Mouse (Mus musculus) brown adipose tissue, adult 24 weeks (tissue): Measurements from ENCODE around the gene Rps8. TPM values are rescaled to one million over a fixed set of nuclear protein-coding genes. Genes with fewer than 3 reads are reported as not detected.
A peak's percentile ranks its signal among the peaks of the same experiment; 100 is the strongest.
"Not testable (repeated sequence)": the region's sequence is repeated elsewhere in the genome, so short reads cannot be mapped to it uniquely, and the experiment has no call there.

Source experiments
- H3K27ac ChIP-seq: fragments of 200-500 bp; replicated peaks from 2 replicates; pipeline ENCODE4 v1.5.1; 2012; ENCODE audit warnings: low read depth, mild to moderate bottlenecking, low read length
- H3K4me1 ChIP-seq: fragments of 200-500 bp; 2 replicates; pipeline ENCODE4 v1.6.1; 2012; ENCODE audit warnings: low read length, mixed read lengths; ENCODE audit not compliant: control insufficient read depth, insufficient read depth, insufficient read length
- H3K4me3 ChIP-seq: fragments of 200-500 bp; 2 replicates; pipeline ENCODE4 v1.5.1; 2012; ENCODE audit warnings: low read depth, mild to moderate bottlenecking, low read length, moderate library complexity; ENCODE audit not compliant: insufficient read depth
- polyA plus RNA-seq: library from polyadenylated mRNA; stranded (reverse); fragments of >200 nt; gene quantifications from 2 replicates; pipeline ENCODE4 v1.2.4, GENCODE M21; 2012; ENCODE audit not compliant: missing spikeins, insufficient read depth, insufficient read length

Rps8 gene
- 544 and 683 TPM in 2 replicates for polyA plus RNA-seq

GRCm38 (mm10) chr4:117155792-117156355 lies at the start of gene Rps8:
Rps8 (minus strand) TSS chr4:117156243.
- peak within 1 kb of the TSS; percentile 81 for H3K27ac ChIP-seq
- H3K4me1 ChIP-seq = no peaks in the 10 kb centered on the region; the same call in 1 of the 2 replicates
- H3K4me3 ChIP-seq = peak within 1 kb of the TSS; percentile 83

DNA sequence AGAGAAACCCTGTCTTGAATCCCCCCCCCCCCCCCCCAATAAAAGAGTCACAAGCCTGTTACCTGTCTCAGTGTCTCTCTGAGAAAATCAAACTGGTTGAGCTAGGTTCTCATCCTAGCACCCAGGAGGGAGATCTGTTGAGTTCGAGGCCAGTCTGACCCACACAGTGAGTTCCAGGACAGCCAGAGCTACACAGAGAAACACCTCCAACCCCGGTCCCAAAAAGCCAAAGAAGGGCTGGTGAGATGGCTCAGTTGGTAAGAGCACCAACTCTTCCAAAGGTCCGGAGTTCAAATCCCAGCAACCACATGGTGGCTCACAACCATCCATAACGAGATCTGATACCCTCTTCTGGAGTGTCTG lies 46.9 kb upstream of the Rps8 start:
- no peak overlapping the region for H3K4me3 ChIP-seq
- H3K4me1 ChIP-seq = no peaks in the 10 kb centered on the region
- no peak overlapping the region for H3K27ac ChIP-seq

DNA sequence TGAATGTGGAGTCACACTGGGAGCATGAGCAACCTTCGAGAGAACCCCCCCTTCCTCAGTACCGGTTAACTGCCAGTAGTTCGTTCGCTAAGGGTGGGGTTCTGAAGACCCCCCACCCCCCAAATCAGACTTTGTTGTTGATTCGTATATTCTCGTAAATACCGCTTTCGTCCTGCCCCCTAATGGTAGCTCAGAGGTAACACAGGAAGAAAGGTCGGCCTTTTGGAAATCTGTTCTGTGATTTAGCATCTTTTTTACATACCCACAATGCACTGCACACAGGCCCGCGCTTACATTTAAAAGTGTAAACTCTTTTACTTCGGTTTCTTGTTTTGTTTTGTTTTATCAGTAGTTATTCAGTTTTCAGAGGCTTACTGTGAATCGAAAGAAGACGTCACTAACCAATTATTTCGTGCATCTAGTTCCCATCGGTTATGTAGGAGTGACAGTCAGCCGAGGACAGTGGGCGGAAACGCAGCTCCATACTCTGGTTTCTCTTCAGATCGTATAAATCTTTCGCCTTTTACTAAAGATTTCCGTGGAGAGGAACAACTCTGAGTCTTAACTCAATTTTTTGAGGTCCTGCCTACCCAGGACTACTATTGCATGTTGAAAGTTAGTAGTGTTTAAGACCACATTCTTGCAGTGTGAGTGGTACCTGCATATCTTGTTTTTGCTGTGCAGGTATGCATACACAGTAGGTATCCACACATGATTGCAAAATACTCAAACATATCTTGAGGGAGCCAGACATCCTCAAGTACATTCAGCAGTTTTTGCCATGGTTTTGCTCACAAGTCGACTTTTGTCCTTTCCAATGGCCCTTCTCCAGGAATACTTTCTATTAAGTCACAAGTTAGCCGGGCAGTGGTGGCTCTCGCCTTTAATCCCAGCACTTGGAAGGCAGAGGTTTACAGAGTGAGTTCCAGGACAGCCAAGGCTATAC lies 46.3 kb upstream of the Rps8 start:
- Histone ChIP-seq H3K4me3 (peak overlapping the region; percentile 52), H3K4me1 (no peaks in the 10 kb centered on the region), H3K27ac (no peak overlapping the region)

- Histone ChIP-seq H3K4me3 (no peak overlapping the region), H3K27ac (no peak overlapping the region)
These were observed 35.8 kb upstream of the Rps8 start for GRCm38 (mm10) chr4:117191804-117192203.

DNA sequence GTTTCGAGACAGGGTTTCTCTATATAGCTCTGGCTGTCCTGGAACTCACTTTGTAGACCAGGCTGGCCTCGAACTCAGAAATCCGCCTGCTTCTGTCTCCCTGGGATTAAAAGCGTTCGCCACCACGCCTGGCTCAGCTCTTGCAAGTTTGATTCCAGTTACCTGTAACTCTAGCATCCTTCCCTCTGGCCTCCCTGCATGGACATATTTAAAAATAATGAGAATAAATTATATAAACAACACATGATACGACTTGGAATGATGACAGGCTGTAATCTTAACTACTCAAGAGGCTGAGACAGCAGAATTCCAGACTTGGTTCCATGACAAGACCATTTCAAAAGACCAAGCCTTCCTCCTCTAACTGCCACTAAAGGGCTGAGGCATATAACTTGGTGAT lies 34.6 kb upstream of the Rps8 start:
- Histone ChIP-seq H3K4me3 (no peak overlapping the region), H3K27ac (no peak overlapping the region), H3K4me1 (peaks cover 2% of the 10 kb centered on the region; the same call in 1 of the 2 replicates)

More at GRCm38 (mm10) chr4:117191804-117192203, 35.8 kb upstream of the Rps8 start:
- peaks cover 2% of the 10 kb centered on the region; the same call in 1 of the 2 replicates for H3K4me1 ChIP-seq

GRCm38 (mm10) chr4:117189856-117190543 lies 34.0 kb upstream of the Rps8 start:
- Histone ChIP-seq H3K4me3 (no peak overlapping the region; the same call in 1 of the 2 replicates), H3K4me1 (peaks cover 2% of the 10 kb centered on the region; the same call in 1 of the 2 replicates), H3K27ac (peak overlapping the region; percentile 52)

GRCm38 (mm10) chr4:117189382-117189855 lies 33.4 kb upstream of the Rps8 start:
- Histone ChIP-seq H3K4me1 (peaks cover 2% of the 10 kb centered on the region; the same call in 1 of the 2 replicates), H3K27ac (peak overlapping the region; percentile 95), H3K4me3 (peak overlapping the region; percentile 83)

DNA sequence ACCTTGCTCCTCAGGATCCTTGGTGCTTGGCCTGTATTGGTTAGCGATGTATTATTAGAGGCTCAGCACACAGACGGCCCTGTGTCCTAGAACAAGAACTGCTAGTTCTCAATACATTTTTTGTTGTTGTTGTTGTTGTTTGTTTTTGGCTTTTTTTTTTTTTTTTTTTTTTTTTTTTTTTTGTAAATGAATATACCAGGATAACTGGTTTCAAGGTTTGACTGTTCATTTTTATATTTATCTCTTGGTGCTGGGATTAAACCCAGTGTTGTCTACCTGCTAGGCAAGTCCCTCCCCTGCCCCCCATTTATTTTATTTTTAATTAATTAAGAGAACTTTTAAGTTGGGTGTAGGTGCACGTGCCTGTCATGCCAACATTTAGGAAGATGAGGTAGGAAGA lies 32.9 kb upstream of the Rps8 start:
- H3K4me3 ChIP-seq = peak overlapping the region; percentile 83
- peaks cover 2% of the 10 kb centered on the region; the same call in 1 of the 2 replicates for H3K4me1 ChIP-seq
- peak overlapping the region; percentile 95 for H3K27ac ChIP-seq

- peak overlapping the region; percentile 66 for H3K4me3 ChIP-seq
- not testable (repeated sequence) for H3K4me1 ChIP-seq
- peak overlapping the region; percentile 22; the same call in 1 of the 2 replicates for H3K27ac ChIP-seq
These were observed 26.7 kb upstream of the Rps8 start for GRCm38 (mm10) chr4:117182759-117183096.

DNA sequence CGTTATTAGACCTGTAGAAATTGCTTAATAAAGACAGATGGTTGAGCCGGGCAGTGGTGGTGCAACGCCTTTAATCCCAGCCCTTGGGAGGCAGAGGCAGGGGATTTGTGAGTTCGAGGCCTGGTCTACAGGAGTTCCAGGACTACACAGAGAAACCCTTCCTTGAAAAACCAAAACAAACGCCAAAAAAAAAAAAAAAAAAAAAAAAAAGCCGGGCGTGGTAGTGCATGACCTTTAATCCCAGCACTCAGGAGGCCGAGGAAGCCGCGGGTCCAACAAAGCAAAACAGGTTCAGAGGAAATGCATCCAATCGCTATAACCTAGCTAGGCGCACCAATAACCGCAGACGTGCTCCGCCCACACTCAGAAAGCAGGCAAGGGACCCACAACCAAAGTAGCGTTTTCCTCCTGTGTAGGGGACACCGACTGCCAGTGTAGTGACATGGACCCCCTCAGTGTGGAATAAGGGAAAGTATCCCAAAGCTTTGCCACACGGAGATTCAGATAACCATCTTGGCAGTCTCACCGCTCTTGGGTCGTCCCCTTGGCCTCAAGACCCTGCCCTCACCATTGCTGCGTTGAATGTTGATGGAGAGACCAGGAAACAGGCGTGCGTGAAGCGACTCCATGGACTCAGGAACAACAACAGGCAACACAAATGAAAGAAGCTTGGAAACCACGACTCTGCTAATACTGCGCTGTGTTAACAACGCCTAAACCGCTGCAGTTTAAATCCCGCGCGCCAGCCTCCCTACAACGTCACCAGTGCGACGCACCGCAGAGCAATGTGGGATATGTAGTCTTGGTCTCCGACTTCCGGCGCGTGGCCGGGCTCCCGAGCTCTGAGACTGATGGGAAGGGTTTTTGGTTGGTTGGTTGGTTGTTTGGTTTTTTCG lies 26.1 kb upstream of the Rps8 start, which contains the start of gene Kif2c:
Gene Kif2c, minus strand, starts transcription at position 777 of the 896 bp plus-strand sequence.
- H3K4me3 ChIP-seq = peak within 1 kb of the TSS; percentile 66
- H3K27ac ChIP-seq = peak within 1 kb of the TSS; percentile 22; the same call in 1 of the 2 replicates
- H3K4me1 ChIP-seq = no peaks in the 10 kb centered on the region

DNA sequence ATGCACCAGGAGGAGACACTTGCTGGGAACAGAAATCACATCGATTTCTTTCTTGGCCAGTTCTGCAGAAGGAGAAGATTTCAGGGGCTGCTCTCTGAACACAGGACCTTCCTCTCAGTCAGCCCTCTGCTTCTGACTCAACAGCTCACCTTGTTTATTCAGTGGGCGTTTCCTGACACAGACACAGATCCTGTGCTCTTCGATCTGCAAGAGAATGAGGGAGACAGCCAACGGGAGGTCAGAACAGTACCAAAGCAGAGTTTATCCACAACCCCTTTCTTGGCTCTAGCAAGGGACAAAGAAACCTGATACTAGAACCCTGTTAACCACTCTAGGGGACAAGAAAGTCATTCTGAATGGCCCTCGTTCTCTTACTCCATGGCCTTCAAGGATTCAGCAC lies 13.9 kb upstream of the Rps8 start:
- Histone ChIP-seq H3K4me3 (no peak overlapping the region), H3K4me1 (no peaks in the 10 kb centered on the region)

DNA sequence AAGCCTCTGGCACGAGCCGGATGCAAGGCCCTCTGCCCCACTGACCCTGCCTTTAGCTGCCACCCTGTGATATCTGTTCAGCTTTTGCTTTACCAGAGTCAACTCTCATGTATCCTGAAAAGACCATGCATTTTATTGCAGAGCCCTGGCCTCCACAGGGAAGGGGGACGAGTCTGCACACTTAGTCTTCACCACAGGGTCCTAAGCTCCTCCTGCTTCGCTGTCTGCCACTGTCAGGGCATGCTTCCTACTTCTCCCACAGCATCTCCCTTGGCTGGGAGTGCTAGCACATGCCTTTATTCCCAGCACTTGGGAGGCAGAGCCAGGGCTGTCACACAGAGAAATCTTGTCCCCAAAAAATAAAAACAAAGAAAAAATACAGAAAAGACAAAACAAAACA lies 5.1 kb upstream of the Rps8 start:
- no peak overlapping the region for H3K4me3 ChIP-seq
- no peak overlapping the region for H3K27ac ChIP-seq
- H3K4me1 ChIP-seq = no peaks in the 10 kb centered on the region; the same call in 1 of the 2 replicates

More for the DNA sequence above, 13.9 kb upstream of the Rps8 start:
- H3K27ac ChIP-seq = no peak overlapping the region

- H3K4me3 ChIP-seq = no peak overlapping the region
- H3K27ac ChIP-seq = no peak overlapping the region
- no peaks in the 10 kb centered on the region; the same call in 1 of the 2 replicates for H3K4me1 ChIP-seq
These were observed 3.6 kb upstream of the Rps8 start for GRCm38 (mm10) chr4:117159666-117160065.

DNA sequence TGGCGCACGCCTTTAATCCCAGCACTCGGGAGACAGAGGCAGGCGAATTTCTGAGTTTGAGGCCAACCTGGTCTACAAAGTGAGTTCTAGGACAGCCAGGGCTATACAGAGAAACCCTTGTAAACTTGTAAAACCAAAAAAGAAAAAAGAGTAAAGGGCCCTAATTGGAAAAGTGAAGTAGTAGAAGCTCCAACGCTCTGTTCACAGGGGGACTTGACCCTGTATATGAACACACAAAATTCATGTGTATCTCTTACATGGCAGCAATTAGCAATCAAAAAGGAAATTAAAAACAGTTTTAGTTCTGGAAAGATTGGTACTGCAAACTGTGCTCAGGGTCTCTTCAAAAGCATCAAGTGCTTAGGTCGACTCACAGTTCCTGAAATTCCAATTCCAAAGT lies 329 bp upstream of the Rps8 start:
- Histone ChIP-seq H3K4me1 (no peaks in the 10 kb centered on the region; the same call in 1 of the 2 replicates), H3K27ac (no peak overlapping the region), H3K4me3 (peak overlapping the region; percentile 83)
